Mouse (Mus musculus): ENCODE results near the gene Capn7. TPM values are rescaled to one million over a fixed set of nuclear protein-coding genes. Genes with fewer than 3 reads are reported as not detected.

Capn7 gene
- polyA plus RNA-seq, 1 experiment from 2014 or later, result 43.8 TPM

DNA sequence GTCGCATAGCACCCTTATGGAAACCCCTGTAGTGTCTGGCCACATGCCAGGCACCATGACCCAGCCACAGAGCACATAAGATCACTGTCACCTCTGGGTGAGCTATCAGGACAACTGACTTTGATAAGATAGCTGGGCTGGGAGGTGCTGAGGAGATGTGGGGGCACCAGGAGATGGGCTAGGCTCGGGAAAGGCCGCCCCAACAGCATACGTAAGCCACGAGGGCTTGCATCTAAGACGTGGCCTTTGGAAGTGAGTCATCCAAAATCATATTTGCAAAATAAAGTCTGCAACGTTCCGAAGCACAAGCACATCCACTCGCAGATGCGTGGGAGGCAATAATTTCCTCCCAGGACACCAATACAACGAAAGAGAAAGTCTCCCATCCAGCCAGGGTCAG lies 64.5 kb downstream of the Capn7 start:
- 72% methylated on average over 11 of the region's 11 CpGs for WGBS
- ATAC-seq (ENCODE audit: low read depth) (no peak), DNase-seq (ENCODE audit: low spot score) (no peak)
- Histone ChIP-seq H3K4me1 (ENCODE audit: control insufficient read depth, insufficient read depth, low read length) (0 out of 2 replicates have a peak, but pooled peaks cover 3% of the 10 kb centered on the region), H3K9ac (ENCODE audit: low read depth, low read length) (no peak overlapping the region), H3K27me3 (replicated peaks; ENCODE audit: control insufficient read depth, insufficient read depth, low read length) (no peaks in the 10 kb centered on the region), H3K36me3 (ENCODE audit: control insufficient read depth, insufficient read depth, low read length) (no peaks in the 10 kb centered on the region), H3K4me3 (ENCODE audit: low read depth, low read length) (no peak overlapping the region), H3K4me2 (ENCODE audit: low read depth, low read length) (no peak overlapping the region), H3K9me3 (ENCODE audit: control insufficient read depth, low read length) (no peaks in the 10 kb centered on the region), H3K27ac (replicated peaks; ENCODE audit: low read depth, low read length) (no peak overlapping the region)

DNA sequence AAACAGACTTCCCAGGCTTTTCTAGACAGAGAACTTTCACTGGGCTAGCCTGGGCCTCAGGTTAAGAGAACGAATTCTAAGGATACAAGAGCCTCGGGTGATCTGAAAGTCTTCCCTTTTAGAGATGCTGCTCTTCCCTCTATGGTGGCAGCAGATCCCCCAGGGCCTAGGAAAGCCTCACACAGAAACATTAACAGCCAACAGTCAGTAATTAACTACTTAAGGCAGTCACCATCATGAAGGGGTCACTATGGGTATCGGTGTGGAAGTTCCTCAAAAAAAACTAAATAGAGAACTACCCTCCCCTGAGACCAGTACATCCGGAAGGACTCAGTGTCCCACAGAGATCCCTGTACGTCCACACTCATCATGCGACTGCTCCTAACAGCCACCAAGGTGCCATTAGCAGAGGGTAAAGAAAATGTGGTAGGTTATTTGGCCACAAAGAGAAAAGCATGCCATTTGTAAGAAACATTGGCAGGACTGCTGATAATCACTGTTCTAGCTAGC lies 65.5 kb downstream of the Capn7 start:
- H3K4me1 ChIP-seq (ENCODE audit: control insufficient read depth, insufficient read depth, low read length), result 0 out of 2 replicates have a peak, but pooled peaks cover 3% of the 10 kb centered on the region
- H3K9ac ChIP-seq (ENCODE audit: low read depth, low read length), result no peak overlapping the region
- WGBS, result 75% methylated on average over 6 of the region's 6 CpGs
- no peak overlapping the region for H3K4me3 ChIP-seq (ENCODE audit: low read depth, low read length)
- no peak for ATAC-seq (ENCODE audit: low read depth)
- no peaks in the 10 kb centered on the region for H3K36me3 ChIP-seq (ENCODE audit: control insufficient read depth, insufficient read depth, low read length)
- DNase-seq (ENCODE audit: low spot score), result no peak
- H3K27me3 ChIP-seq (replicated peaks; ENCODE audit: control insufficient read depth, insufficient read depth, low read length), result no peaks in the 10 kb centered on the region
- no peak overlapping the region for H3K27ac ChIP-seq (replicated peaks; ENCODE audit: low read depth, low read length)
- no peaks in the 10 kb centered on the region for H3K9me3 ChIP-seq (ENCODE audit: control insufficient read depth, low read length)
- H3K4me2 ChIP-seq (ENCODE audit: low read depth, low read length), result no peak overlapping the region

DNA sequence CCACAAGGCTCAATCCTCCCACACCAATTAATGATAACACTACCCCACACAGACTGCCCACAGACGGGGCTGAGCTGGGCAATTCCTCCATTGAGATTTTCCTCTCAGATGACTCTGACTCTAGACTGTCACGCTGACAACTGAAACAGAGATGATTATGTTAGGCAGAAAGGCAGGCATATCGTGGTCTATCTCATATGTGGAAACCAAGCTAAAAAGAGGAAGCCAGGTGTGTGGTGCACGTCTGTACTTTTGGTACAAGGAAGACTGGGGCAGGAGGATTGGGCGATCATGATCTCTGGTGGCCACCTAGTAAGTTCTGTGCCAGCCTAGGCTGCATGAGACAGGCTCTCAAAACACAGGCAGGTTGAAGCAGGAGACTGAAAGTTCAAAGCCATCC lies 66.3 kb downstream of the Capn7 start:
- no peak overlapping the region for H3K4me3 ChIP-seq (ENCODE audit: low read depth, low read length)
- no peak for DNase-seq (ENCODE audit: low spot score)
- no peak overlapping the region for H3K9ac ChIP-seq (ENCODE audit: low read depth, low read length)
- WGBS, result 80% methylated on average over 5 of the region's 5 CpGs
- H3K36me3 ChIP-seq (ENCODE audit: control insufficient read depth, insufficient read depth, low read length), result no peaks in the 10 kb centered on the region
- H3K27ac ChIP-seq (replicated peaks; ENCODE audit: low read depth, low read length), result no peak overlapping the region
- no peaks in the 10 kb centered on the region for H3K9me3 ChIP-seq (ENCODE audit: control insufficient read depth, low read length)
- no peaks in the 10 kb centered on the region for H3K27me3 ChIP-seq (replicated peaks; ENCODE audit: control insufficient read depth, insufficient read depth, low read length)
- H3K4me1 ChIP-seq (ENCODE audit: control insufficient read depth, insufficient read depth, low read length), result 0 out of 2 replicates have a peak, but pooled peaks cover 3% of the 10 kb centered on the region
- no peak overlapping the region for H3K4me2 ChIP-seq (ENCODE audit: low read depth, low read length)
- ATAC-seq (ENCODE audit: low read depth), result no peak

- Histone ChIP-seq H3K27me3 (replicated peaks; ENCODE audit: control insufficient read depth, insufficient read depth, low read length) (no peaks in the 10 kb centered on the region), H3K4me3 (ENCODE audit: low read depth, low read length) (no peak overlapping the region), H3K9ac (ENCODE audit: low read depth, low read length) (no peak overlapping the region), H3K4me2 (ENCODE audit: low read depth, low read length) (no peak overlapping the region), H3K36me3 (ENCODE audit: control insufficient read depth, insufficient read depth, low read length) (no peaks in the 10 kb centered on the region), H3K4me1 (ENCODE audit: control insufficient read depth, insufficient read depth, low read length) (0 out of 2 replicates have a peak, but pooled peaks cover 3% of the 10 kb centered on the region), H3K9me3 (ENCODE audit: control insufficient read depth, low read length) (no peaks in the 10 kb centered on the region), H3K27ac (replicated peaks; ENCODE audit: low read depth, low read length) (no peak overlapping the region)
- 68% methylated on average over 9 of the region's 9 CpGs for WGBS
- DNase-seq (ENCODE audit: low spot score) (no peak), ATAC-seq (ENCODE audit: low read depth) (no peak)
These were observed 67.1 kb downstream of the Capn7 start for GRCm38 (mm10) chr14:31403556-31403955.

- no peaks in the 10 kb centered on the region for H3K27me3 ChIP-seq (replicated peaks; ENCODE audit: control insufficient read depth, insufficient read depth, low read length)
- no peak for DNase-seq (ENCODE audit: low spot score)
- no peak overlapping the region for H3K9ac ChIP-seq (ENCODE audit: low read depth, low read length)
- H3K4me2 ChIP-seq (ENCODE audit: low read depth, low read length), result no peak overlapping the region
- H3K36me3 ChIP-seq (ENCODE audit: control insufficient read depth, insufficient read depth, low read length), result no peaks in the 10 kb centered on the region
- no peak overlapping the region for H3K4me3 ChIP-seq (ENCODE audit: low read depth, low read length)
- no peaks in the 10 kb centered on the region for H3K9me3 ChIP-seq (ENCODE audit: control insufficient read depth, low read length)
- H3K4me1 ChIP-seq (ENCODE audit: control insufficient read depth, insufficient read depth, low read length), result 0 out of 2 replicates have a peak, but pooled peaks cover 3% of the 10 kb centered on the region
- H3K27ac ChIP-seq (replicated peaks; ENCODE audit: low read depth, low read length), result no peak overlapping the region
- no peak for ATAC-seq (ENCODE audit: low read depth)
- 63% methylated on average over 8 of the region's 8 CpGs for WGBS
These were observed 67.6 kb downstream of the Capn7 start for GRCm38 (mm10) chr14:31403995-31404394.

- ATAC-seq (ENCODE audit: low read depth), result no peak
- 91% methylated on average over 4 of the region's 4 CpGs for WGBS
- 0 out of 2 replicates have a peak, but pooled peaks cover 3% of the 10 kb centered on the region for H3K36me3 ChIP-seq (ENCODE audit: control insufficient read depth, insufficient read depth, low read length)
These were observed 68.2 kb downstream of the Capn7 start for GRCm38 (mm10) chr14:31404663-31405062.

GRCm38 (mm10) chr14:31405652-31406051 lies 69.2 kb downstream of the Capn7 start:
- Histone ChIP-seq H3K4me2 (ENCODE audit: low read depth, low read length) (no peak overlapping the region), H3K27me3 (replicated peaks; ENCODE audit: control insufficient read depth, insufficient read depth, low read length) (no peaks in the 10 kb centered on the region), H3K9ac (ENCODE audit: low read depth, low read length) (no peak overlapping the region), H3K4me1 (ENCODE audit: control insufficient read depth, insufficient read depth, low read length) (no peaks in the 10 kb centered on the region), H3K27ac (replicated peaks; ENCODE audit: low read depth, low read length) (no peak overlapping the region), H3K36me3 (ENCODE audit: control insufficient read depth, insufficient read depth, low read length) (0 out of 2 replicates have a peak, but pooled peaks cover 9% of the 10 kb centered on the region), H3K9me3 (ENCODE audit: control insufficient read depth, low read length) (no peaks in the 10 kb centered on the region), H3K4me3 (ENCODE audit: low read depth, low read length) (no peak overlapping the region)
- DNase-seq (ENCODE audit: low spot score), result no peak
- WGBS, result 85% methylated on average over 6 of the region's 6 CpGs
- no peak for ATAC-seq (ENCODE audit: low read depth)

More at GRCm38 (mm10) chr14:31404663-31405062, 68.2 kb downstream of the Capn7 start:
- H3K9me3 ChIP-seq (ENCODE audit: control insufficient read depth, low read length), result no peaks in the 10 kb centered on the region
- H3K27me3 ChIP-seq (replicated peaks; ENCODE audit: control insufficient read depth, insufficient read depth, low read length), result no peaks in the 10 kb centered on the region
- H3K27ac ChIP-seq (replicated peaks; ENCODE audit: low read depth, low read length), result no peak overlapping the region
- DNase-seq (ENCODE audit: low spot score), result no peak
- H3K4me1 ChIP-seq (ENCODE audit: control insufficient read depth, insufficient read depth, low read length), result no peaks in the 10 kb centered on the region
- no peak overlapping the region for H3K9ac ChIP-seq (ENCODE audit: low read depth, low read length)
- H3K4me3 ChIP-seq (ENCODE audit: low read depth, low read length), result no peak overlapping the region
- no peak overlapping the region for H3K4me2 ChIP-seq (ENCODE audit: low read depth, low read length)

- Histone ChIP-seq H3K27me3 (replicated peaks; ENCODE audit: control insufficient read depth, insufficient read depth, low read length) (no peaks in the 10 kb centered on the region), H3K27ac (replicated peaks; ENCODE audit: low read depth, low read length) (no peak overlapping the region), H3K4me3 (ENCODE audit: low read depth, low read length) (no peak overlapping the region), H3K9me3 (ENCODE audit: control insufficient read depth, low read length) (no peaks in the 10 kb centered on the region), H3K36me3 (ENCODE audit: control insufficient read depth, insufficient read depth, low read length) (0 out of 2 replicates have a peak, but pooled peaks cover 14% of the 10 kb centered on the region), H3K4me1 (ENCODE audit: control insufficient read depth, insufficient read depth, low read length) (no peaks in the 10 kb centered on the region), H3K9ac (ENCODE audit: low read depth, low read length) (no peak overlapping the region), H3K4me2 (ENCODE audit: low read depth, low read length) (no peak overlapping the region)
- DNase-seq (ENCODE audit: low spot score) (no peak), ATAC-seq (ENCODE audit: low read depth) (no peak)
- 77% methylated on average over 12 of the region's 12 CpGs for WGBS
These were observed 69.8 kb downstream of the Capn7 start for GRCm38 (mm10) chr14:31406154-31406810.

- Histone ChIP-seq H3K36me3 (ENCODE audit: control insufficient read depth, insufficient read depth, low read length) (0 out of 2 replicates have a peak, but pooled peaks cover 15% of the 10 kb centered on the region), H3K27ac (replicated peaks; ENCODE audit: low read depth, low read length) (no peak overlapping the region), H3K4me1 (ENCODE audit: control insufficient read depth, insufficient read depth, low read length) (no peaks in the 10 kb centered on the region; the same call in 1 of the 2 replicates), H3K27me3 (replicated peaks; ENCODE audit: control insufficient read depth, insufficient read depth, low read length) (no peaks in the 10 kb centered on the region), H3K4me2 (ENCODE audit: low read depth, low read length) (no peak overlapping the region), H3K9ac (ENCODE audit: low read depth, low read length) (no peak overlapping the region), H3K4me3 (ENCODE audit: low read depth, low read length) (no peak overlapping the region), H3K9me3 (ENCODE audit: control insufficient read depth, low read length) (no peaks in the 10 kb centered on the region)
- WGBS, result 74% methylated on average over 15 of the region's 15 CpGs
- no peak for DNase-seq (ENCODE audit: low spot score)
- no peak for ATAC-seq (ENCODE audit: low read depth)
These were observed 70.8 kb downstream of the Capn7 start for GRCm38 (mm10) chr14:31407208-31407607.
